Mouse (Mus musculus): ENCODE results near the gene Olfr49. TPM values are rescaled to one million over a fixed set of nuclear protein-coding genes. Genes with fewer than 3 reads are reported as not detected.
A peak's percentile ranks its signal among the peaks of the same experiment; 100 is the strongest.
"Not testable (repeated sequence)": the region's sequence is repeated elsewhere in the genome, so short reads cannot be mapped to it uniquely, and the experiment has no call there.

The Olfr49 gene
- total RNA-seq, 2 experiments from 2014 or later = not detected

GRCm38 (mm10) chr14:54233559-54234143, 51.1 kb downstream of the Olfr49 start:
- DNase-seq (ENCODE audit: low spot score in 2 of 2) = no peak
- intact Hi-C loops (cut with DNase I) = loop anchor here (2.0 kb wide), 1 partner anchor 261 kb away; no protein-coding TSS in a partner anchor

- DNase-seq (ENCODE audit: low spot score in 2 of 2) = peak; percentile 10 to 40
- intact Hi-C loops (cut with DNase I) = loop anchor here (2.0 kb wide), 1 partner anchor 262 kb away; no protein-coding TSS in a partner anchor
Measured at GRCm38 (mm10) chr14:54232811-54233558, 51.8 kb downstream of the Olfr49 start.

- no peak for DNase-seq (ENCODE audit: low spot score in 2 of 2)
- intact Hi-C loops (cut with DNase I) = loop anchor here (2.0 kb wide), 1 partner anchor 263 kb away; no protein-coding TSS in a partner anchor
Measured at GRCm38 (mm10) chr14:54232143-54232542, 52.6 kb downstream of the Olfr49 start.

GRCm38 (mm10) chr14:54231176-54231956, 53.4 kb downstream of the Olfr49 start:
- intact Hi-C loops (cut with DNase I) = no loop called here
- no peak for DNase-seq (ENCODE audit: low spot score in 2 of 2)

- intact Hi-C loops (cut with DNase I) = no loop called here
- DNase-seq (ENCODE audit: low spot score in 2 of 2) = no peak
Measured at GRCm38 (mm10) chr14:54230638-54231150, 54.0 kb downstream of the Olfr49 start.

GRCm38 (mm10) chr14:54229849-54230248, 54.9 kb downstream of the Olfr49 start:
- intact Hi-C loops (cut with DNase I) = loop anchor here (5.0 kb wide), 4 partner anchors 168 to 412 kb away; partner anchors contain the start of genes Cdh24, Gm17606 and Mrpl52
- DNase-seq (ENCODE audit: low spot score in 2 of 2) = not testable (repeated sequence)

- DNase-seq (ENCODE audit: low spot score in 2 of 2) = peak in 1 of 2 experiments; percentile 29
- intact Hi-C loops (cut with DNase I) = loop anchor here (1.0 to 5.0 kb wide), 5 partner anchors 167 to 413 kb away; partner anchors contain the start of genes Cdh24, Gm17606 and Mrpl52
Measured at GRCm38 (mm10) chr14:54228933-54229713, 55.6 kb downstream of the Olfr49 start.

GRCm38 (mm10) chr14:54228501-54228900, 56.2 kb downstream of the Olfr49 start:
- no peak for DNase-seq (ENCODE audit: low spot score in 2 of 2)
- intact Hi-C loops (cut with DNase I) = loop anchor here (1.0 to 5.0 kb wide), 5 partner anchors 166 to 414 kb away; partner anchors contain the start of genes Cdh24, Gm17606 and Mrpl52

Other genes starting within 250 kb of the Olfr49 start
- gene Dad1, start 30.8 kb downstream of the Olfr49 start, total RNA-seq (2021) = 100 to 1,000 TPM; 119 TPM
- gene Abhd4, start 30.8 kb downstream of the Olfr49 start, total RNA-seq (2021) = 10 to 100 TPM; 43.4 to 45.6 TPM
- 10 to 100 TPM; 52.4 to 57.2 TPM for gene Oxa1l, start 75.9 kb upstream of the Olfr49 start, total RNA-seq (2021)
- 1 to 10 TPM; 1.7 to 2.8 TPM for gene Slc7a7, start 132.8 kb upstream of the Olfr49 start, total RNA-seq (2021)
- 10 to 100 TPM; 89.1 to 94.2 TPM for gene Mrpl52, start 142.0 kb upstream of the Olfr49 start, total RNA-seq (2021)
- gene Mmp14, start 146.7 kb upstream of the Olfr49 start, total RNA-seq (2021) = 10 to 100 TPM in 1 of 2 experiments, 1 to 10 TPM in 1; 7.9 to 14.8 TPM
- 10 to 100 TPM; 20.6 to 26.9 TPM for gene Lrp10, start 179.2 kb upstream of the Olfr49 start, total RNA-seq (2021)
- 1 to 10 TPM; 3.5 to 6.6 TPM for gene Rem2, start 191.2 kb upstream of the Olfr49 start, total RNA-seq (2021)
- 10 to 100 TPM; 49.3 to 54.7 TPM for gene Prmt5, start 232.6 kb upstream of the Olfr49 start, total RNA-seq (2021)

All from left cerebral cortex, postnatal 25 days (tissue).